Mouse (Mus musculus): ENCODE data around the gene Ift46.

- no peak for TF ChIP-seq POLR2A (IDR thresholded peaks at IDR 0.05; ENCODE audit: control insufficient read depth, extremely low read depth, insufficient read depth, low read length, poor library complexity)
- no peak for TF ChIP-seq CTCF (IDR thresholded peaks at IDR 0.05; ENCODE audit: borderline replicate concordance, control insufficient read depth, extremely low read depth, insufficient read depth, low read length, poor library complexity)
Observed at GRCm38 (mm10) chr9:44723521-44724041, 44.1 kb upstream of the Ift46 start.
